Mouse (Mus musculus): ENCODE measurements around the gene Cog4.

- no peak for TF ChIP-seq CTCF (IDR thresholded peaks at IDR 0.05; ENCODE audit: insufficient read depth, low read depth, low read length)
- TF ChIP-seq POLR2A (IDR thresholded peaks at IDR 0.05; ENCODE audit: insufficient read depth, low read depth, low read length), result no peak
These were observed 79.3 kb downstream of the Cog4 start for GRCm38 (mm10) chr8:110925691-110926140.
